Mouse (Mus musculus) brain, embryonic 14.5 days (tissue): ENCODE measurements at regions not wholly inside any gene's neighbourhood (a gene's known extent, or its start where the extent isn't known, plus 50 kb on each side); places are given as distances from the start of the nearest gene placed in this dataset.

Experiments used
- CTCF ChIP-seq: fragments of 200-500 bp; IDR thresholded peaks from 2 replicates; pipeline ENCODE4 v1.5.1; 2012; ENCODE audit warnings: inconsistent platforms, mild to moderate bottlenecking, moderate library complexity, borderline replicate concordance; ENCODE audit not compliant: insufficient read depth, insufficient read length; ENCODE audit errors: extremely low read depth
- POLR2A ChIP-seq: fragments of 200-500 bp; IDR thresholded peaks from 2 replicates; pipeline ENCODE4 v1.6.1; 2012; ENCODE audit warnings: mild to moderate bottlenecking, inconsistent platforms, borderline replicate concordance; ENCODE audit not compliant: poor library complexity, insufficient read depth, insufficient read length, severe bottlenecking; ENCODE audit errors: extremely low read depth

DNA sequence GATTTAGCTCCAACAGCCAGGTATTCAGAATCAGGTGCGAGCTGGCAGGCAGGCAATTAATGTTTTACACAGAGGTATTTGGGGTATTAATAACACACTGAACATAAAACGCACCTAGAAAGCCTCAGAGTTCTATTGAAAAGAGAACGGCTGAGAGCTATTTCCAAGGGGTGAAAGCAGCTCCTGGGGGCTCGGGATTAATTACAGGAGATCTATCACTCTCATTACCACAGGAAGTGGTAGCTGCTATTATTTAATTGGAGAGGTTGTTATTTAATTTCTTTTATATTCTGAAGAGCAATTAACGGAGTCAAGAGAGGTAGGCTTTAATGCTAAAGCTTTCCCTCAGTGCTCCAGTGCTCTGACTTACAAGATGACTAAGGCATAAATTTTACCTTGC lies 272.5 kb downstream of the Hs3st1 start:
- TF ChIP-seq CTCF, result no peak
- no peak for TF ChIP-seq POLR2A
